Mouse (Mus musculus): ENCODE data around the gene Onecut3. TPM values are rescaled to one million over a fixed set of nuclear protein-coding genes. Genes with fewer than 3 reads are reported as not detected.
A peak's percentile ranks its signal among the peaks of the same experiment; 100 is the strongest.

Gene Onecut3
- polyA plus RNA-seq, 1 experiment from 2014 or later, result 0.17 TPM

- Histone ChIP-seq H3K36me3 (replicated peaks) (peaks cover 5% of the 10 kb centered on the region; the same call in 1 of the 2 replicates), H3K4me1 (peaks cover 44% of the 10 kb centered on the region), H3K4me3 (peak within 1 kb of the TSS; percentile 100), H3K27me3 (replicated peaks; ENCODE audit: low read depth, poor library complexity, severe bottlenecking) (no peaks in the 10 kb centered on the region), H3K27ac (replicated peaks) (peak within 1 kb of the TSS; percentile 99), H3K9me3 (no peaks in the 10 kb centered on the region)
- under 1% methylated on average over 72 of the region's 72 CpGs for WGBS
- peak; percentile 93 for DNase-seq (ENCODE audit: low spot score)
Observed at GRCm38 (mm10) chr10:80561116-80561944, 66.7 kb downstream of the Onecut3 start, which contains the start of gene Rexo1. Rexo1 (minus strand) TSS chr10:80561560.

GRCm38 (mm10) chr10:80566375-80567092 lies 71.9 kb downstream of the Onecut3 start:
- H3K4me3 ChIP-seq, result peak overlapping the region; percentile 16; the same call in 1 of the 2 replicates
- H3K4me1 ChIP-seq, result peaks cover 44% of the 10 kb centered on the region
- H3K27ac ChIP-seq (replicated peaks), result no peak overlapping the region

More at GRCm38 (mm10) chr10:80566375-80567092, 71.9 kb downstream of the Onecut3 start:
- WGBS, result 20% methylated on average over 17 of the region's 17 CpGs
- DNase-seq (ENCODE audit: low spot score), result peak; percentile 88
- Histone ChIP-seq H3K9me3 (no peaks in the 10 kb centered on the region), H3K36me3 (replicated peaks) (peaks cover 21% of the 10 kb centered on the region), H3K27me3 (replicated peaks; ENCODE audit: low read depth, poor library complexity, severe bottlenecking) (no peaks in the 10 kb centered on the region)

Other genes with a start within 250 kb of the Onecut3 start
- gene Ndufs7, start 245.7 kb upstream of the Onecut3 start, polyA plus RNA-seq (2016; fragmentation: Nextera tagmentation; extraction: Ambion mirVana), result 303 and 309 TPM in 2 replicates
- 24.4 and 25.0 TPM in 2 replicates for gene Gamt, start 233.8 kb upstream of the Onecut3 start, polyA plus RNA-seq (2016; fragmentation: Nextera tagmentation; extraction: Ambion mirVana)
- 56.2 and 58.5 TPM in 2 replicates for gene Dazap1, start 233.3 kb upstream of the Onecut3 start, polyA plus RNA-seq (2016; fragmentation: Nextera tagmentation; extraction: Ambion mirVana)
- gene Rps15, start 202.4 kb upstream of the Onecut3 start, polyA plus RNA-seq (2016; fragmentation: Nextera tagmentation; extraction: Ambion mirVana), result 1,079 and 1,119 TPM in 2 replicates
- 11.8 and 12.6 TPM in 2 replicates for gene Apc2, start 198.9 kb upstream of the Onecut3 start, polyA plus RNA-seq (2016; fragmentation: Nextera tagmentation; extraction: Ambion mirVana)
- 53.7 and 56.2 TPM in 2 replicates for gene 2310011J03Rik, start 174.3 kb upstream of the Onecut3 start, polyA plus RNA-seq (2016; fragmentation: Nextera tagmentation; extraction: Ambion mirVana)
- 5.0 and 5.5 TPM in 2 replicates for gene Pcsk4, start 165.3 kb upstream of the Onecut3 start, polyA plus RNA-seq (2016; fragmentation: Nextera tagmentation; extraction: Ambion mirVana)
- gene Reep6, start 164.9 kb upstream of the Onecut3 start, polyA plus RNA-seq (2016; fragmentation: Nextera tagmentation; extraction: Ambion mirVana), result 6.6 TPM in 2 replicates
- 0.65 and 0.88 TPM in 2 replicates for gene Adamtsl5, start 146.4 kb upstream of the Onecut3 start, polyA plus RNA-seq (2016; fragmentation: Nextera tagmentation; extraction: Ambion mirVana)
- 0.37 and 0.43 TPM in 2 replicates for gene Plk5, start 138.4 kb upstream of the Onecut3 start, polyA plus RNA-seq (2016; fragmentation: Nextera tagmentation; extraction: Ambion mirVana)
- gene Mex3d, start 107.2 kb upstream of the Onecut3 start, polyA plus RNA-seq (2016; fragmentation: Nextera tagmentation; extraction: Ambion mirVana), result 6.4 and 7.1 TPM in 2 replicates
- gene Mbd3, start 95.3 kb upstream of the Onecut3 start, polyA plus RNA-seq (2016; fragmentation: Nextera tagmentation; extraction: Ambion mirVana), result 371 and 377 TPM in 2 replicates
- gene Uqcr11, start 88.0 kb upstream of the Onecut3 start, polyA plus RNA-seq (2016; fragmentation: Nextera tagmentation; extraction: Ambion mirVana), result 615 and 629 TPM in 2 replicates
- 225 and 235 TPM in 2 replicates for gene Tcf3, start 61.2 kb upstream of the Onecut3 start, polyA plus RNA-seq (2016; fragmentation: Nextera tagmentation; extraction: Ambion mirVana)
- gene Atp8b3, start 44.3 kb downstream of the Onecut3 start, polyA plus RNA-seq (2016; fragmentation: Nextera tagmentation; extraction: Ambion mirVana), result 0.51 and 0.75 TPM in 2 replicates
- 34.7 and 35.0 TPM in 2 replicates for gene Rexo1, start 66.7 kb downstream of the Onecut3 start, polyA plus RNA-seq (2016; fragmentation: Nextera tagmentation; extraction: Ambion mirVana)
- gene Klf16, start 82.5 kb downstream of the Onecut3 start, polyA plus RNA-seq (2016; fragmentation: Nextera tagmentation; extraction: Ambion mirVana), result 8.5 TPM in 2 replicates
- gene Abhd17a, start 95.5 kb downstream of the Onecut3 start, polyA plus RNA-seq (2016; fragmentation: Nextera tagmentation; extraction: Ambion mirVana), result 79.8 and 84.9 TPM in 2 replicates
- gene Scamp4, start 108.0 kb downstream of the Onecut3 start, polyA plus RNA-seq (2016; fragmentation: Nextera tagmentation; extraction: Ambion mirVana), result 84.8 and 88.2 TPM in 2 replicates
- gene Adat3, start 108.0 kb downstream of the Onecut3 start, polyA plus RNA-seq (2016; fragmentation: Nextera tagmentation; extraction: Ambion mirVana), result 10.9 and 14.1 TPM in 2 replicates
- gene Gm49322, start 111.2 kb downstream of the Onecut3 start, polyA plus RNA-seq (2016; fragmentation: Nextera tagmentation; extraction: Ambion mirVana), result 5.7 and 6.4 TPM in 2 replicates
- 198 TPM in 2 replicates for gene Csnk1g2, start 128.0 kb downstream of the Onecut3 start, polyA plus RNA-seq (2016; fragmentation: Nextera tagmentation; extraction: Ambion mirVana)
- gene Btbd2, start 162.2 kb downstream of the Onecut3 start, polyA plus RNA-seq (2016; fragmentation: Nextera tagmentation; extraction: Ambion mirVana), result 83.2 and 84.8 TPM in 2 replicates
- gene Mknk2, start 183.3 kb downstream of the Onecut3 start, polyA plus RNA-seq (2016; fragmentation: Nextera tagmentation; extraction: Ambion mirVana), result 118 and 119 TPM in 2 replicates
- gene Mob3a, start 207.1 kb downstream of the Onecut3 start, polyA plus RNA-seq (2016; fragmentation: Nextera tagmentation; extraction: Ambion mirVana), result 54.4 and 54.7 TPM in 2 replicates
- 10.5 and 10.8 TPM in 2 replicates for gene Izumo4, start 207.3 kb downstream of the Onecut3 start, polyA plus RNA-seq (2016; fragmentation: Nextera tagmentation; extraction: Ambion mirVana)
- 60.5 and 61.5 TPM in 2 replicates for gene Ap3d1, start 247.4 kb downstream of the Onecut3 start, polyA plus RNA-seq (2016; fragmentation: Nextera tagmentation; extraction: Ambion mirVana)